Mouse (Mus musculus) CD8-positive naive resting alpha-beta T cell, adult 2 months (primary cell): ENCODE results near the gene Mnat1.
"Not testable (repeated sequence)": the region's sequence is repeated elsewhere in the genome, so short reads cannot be mapped to it uniquely, and the experiment has no call there.

Experiments used
- DNase-seq, 2 experiments: peaks; one replicate each; pipeline ENCODE4 v3.0.0; 2022; ENCODE audit warnings: low read depth in 2 of 2, low spot score in 2 of 2

The Mnat1 gene

GRCm38 (mm10) chr12:73123093-73124041 is at the start of gene Mnat1:
Gene Mnat1 (plus strand): TSS chr12:73123717.
- peak; percentile 70 to 79 for DNase-seq

GRCm38 (mm10) chr12:73081828-73082227 is 41.7 kb upstream of the Mnat1 start:
- DNase-seq, result not testable (repeated sequence)

GRCm38 (mm10) chr12:73083773-73084172 is 39.7 kb upstream of the Mnat1 start:
- no peak for DNase-seq

GRCm38 (mm10) chr12:73085739-73086630 is 37.5 kb upstream of the Mnat1 start:
- DNase-seq, result no peak

- no peak for DNase-seq
Measured at GRCm38 (mm10) chr12:73087086-73087485, 36.4 kb upstream of the Mnat1 start.

- no peak for DNase-seq
Measured at GRCm38 (mm10) chr12:73088500-73088899, 35.0 kb upstream of the Mnat1 start.

GRCm38 (mm10) chr12:73088911-73089310 is 34.6 kb upstream of the Mnat1 start:
- DNase-seq, result no peak

GRCm38 (mm10) chr12:73090672-73091335 is 32.7 kb upstream of the Mnat1 start:
- no peak for DNase-seq

GRCm38 (mm10) chr12:73094189-73094588 is 29.3 kb upstream of the Mnat1 start:
- no peak for DNase-seq

- DNase-seq, result no peak
Measured at GRCm38 (mm10) chr12:73094605-73095004, 28.9 kb upstream of the Mnat1 start.

- DNase-seq, result not testable (repeated sequence)
Measured at GRCm38 (mm10) chr12:73096177-73096576, 27.3 kb upstream of the Mnat1 start.

GRCm38 (mm10) chr12:73098593-73098992 is 24.9 kb upstream of the Mnat1 start:
- DNase-seq, result no peak

- DNase-seq, result no peak
Measured at GRCm38 (mm10) chr12:73103713-73104112, 19.8 kb upstream of the Mnat1 start.

GRCm38 (mm10) chr12:73107821-73108220 is 15.7 kb upstream of the Mnat1 start:
- no peak for DNase-seq

- DNase-seq, result no peak
Measured at GRCm38 (mm10) chr12:73110431-73111111, 12.9 kb upstream of the Mnat1 start.

- DNase-seq, result peak in 1 of 2 experiments; percentile 11
Measured at GRCm38 (mm10) chr12:73111561-73112325, 11.8 kb upstream of the Mnat1 start.

GRCm38 (mm10) chr12:73112326-73113087 is 11.0 kb upstream of the Mnat1 start:
- DNase-seq, result no peak

GRCm38 (mm10) chr12:73113196-73113595 is 10.3 kb upstream of the Mnat1 start, which contains the start of gene Six4:
Gene Six4 (minus strand): TSS chr12:73113456.
- no peak for DNase-seq

GRCm38 (mm10) chr12:73125250-73125649 is 1.7 kb downstream of the Mnat1 start:
- DNase-seq, result no peak
